Mouse (Mus musculus): Measurements from ENCODE around the gene Specc1. TPM values are rescaled to one million over a fixed set of nuclear protein-coding genes. Genes with fewer than 3 reads are reported as not detected.
A peak's percentile ranks its signal among the peaks of the same experiment; 100 is the strongest.

The Specc1 gene
- polyA plus RNA-seq, 1 experiment from 2014 or later = 11.5 TPM

- H3K4me3 ChIP-seq (replicated peaks; ENCODE audit: low read length) = no peak overlapping the region
- WGBS = 88% methylated on average over 3 of the region's 3 CpGs
- DNase-seq (ENCODE audit: low spot score) (no peak), ATAC-seq (ENCODE audit: low FRiP score) (no peak)
- 0 out of 2 replicates have a peak, but pooled peaks cover under 1% of the 10 kb centered on the region for H3K4me1 ChIP-seq (replicated peaks; ENCODE audit: control insufficient read depth, insufficient read depth, low read length)
- no peaks in the 10 kb centered on the region for H3K27me3 ChIP-seq (ENCODE audit: control insufficient read depth, insufficient read depth, low read length)
- no peak overlapping the region for H3K9ac ChIP-seq
- H3K9me3 ChIP-seq (ENCODE audit: control insufficient read depth, low read length) = no peaks in the 10 kb centered on the region
- H3K27ac ChIP-seq = no peak overlapping the region
- no peaks in the 10 kb centered on the region for H3K36me3 ChIP-seq (replicated peaks; ENCODE audit: control insufficient read depth, insufficient read depth)
- H3K4me2 ChIP-seq (replicated peaks) = no peak overlapping the region
Measured at GRCm38 (mm10) chr11:62072406-62072805, 115.8 kb downstream of the Specc1 start.

DNA sequence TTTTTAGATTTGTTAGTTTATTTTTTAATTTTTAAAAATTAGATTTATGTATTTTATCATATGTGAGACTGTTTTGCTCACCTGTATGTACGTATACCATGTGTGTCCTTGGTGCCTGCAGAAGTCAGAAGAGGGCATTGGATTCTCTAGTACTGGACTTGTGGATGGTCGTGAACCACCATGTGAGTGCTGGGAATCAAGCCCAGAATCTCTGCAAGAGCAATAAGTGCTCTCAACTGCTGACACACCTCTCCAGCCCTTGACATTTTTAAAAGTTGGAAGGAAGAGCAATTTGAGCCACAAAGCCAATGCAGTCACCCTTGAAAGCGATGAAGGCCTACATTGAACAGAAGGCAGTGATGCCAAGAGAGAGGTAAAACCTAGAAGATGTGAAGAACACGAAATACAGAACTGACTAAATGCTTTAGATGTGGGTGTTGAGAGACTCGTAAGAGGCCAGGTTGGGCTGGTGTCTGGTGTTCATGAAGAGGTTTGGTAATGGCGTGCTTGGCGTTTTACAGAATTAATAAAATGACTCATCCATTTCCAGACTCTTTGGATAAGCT is 117.1 kb downstream of the Specc1 start:
- Histone ChIP-seq H3K27me3 (ENCODE audit: control insufficient read depth, insufficient read depth, low read length) (no peaks in the 10 kb centered on the region), H3K4me3 (replicated peaks; ENCODE audit: low read length) (no peak overlapping the region), H3K9me3 (ENCODE audit: control insufficient read depth, low read length) (no peaks in the 10 kb centered on the region), H3K36me3 (replicated peaks; ENCODE audit: control insufficient read depth, insufficient read depth) (no peaks in the 10 kb centered on the region), H3K27ac (no peak overlapping the region), H3K9ac (no peak overlapping the region), H3K4me2 (replicated peaks) (no peak overlapping the region), H3K4me1 (replicated peaks; ENCODE audit: control insufficient read depth, insufficient read depth, low read length) (peaks cover 4% of the 10 kb centered on the region)
- DNase-seq (ENCODE audit: low spot score) = no peak
- no peak for ATAC-seq (ENCODE audit: low FRiP score)
- 93% methylated on average over 7 of the region's 7 CpGs for WGBS

- Histone ChIP-seq H3K9ac (no peak overlapping the region), H3K27me3 (ENCODE audit: control insufficient read depth, insufficient read depth, low read length) (no peaks in the 10 kb centered on the region), H3K4me3 (replicated peaks; ENCODE audit: low read length) (no peak overlapping the region), H3K4me1 (replicated peaks; ENCODE audit: control insufficient read depth, insufficient read depth, low read length) (peaks cover 4% of the 10 kb centered on the region), H3K27ac (no peak overlapping the region), H3K4me2 (replicated peaks) (no peak overlapping the region), H3K9me3 (ENCODE audit: control insufficient read depth, low read length) (no peaks in the 10 kb centered on the region), H3K36me3 (replicated peaks; ENCODE audit: control insufficient read depth, insufficient read depth) (no peaks in the 10 kb centered on the region)
- 90% methylated on average over 8 of the region's 8 CpGs for WGBS
- ATAC-seq (ENCODE audit: low FRiP score) (no peak), DNase-seq (ENCODE audit: low spot score) (no peak)
Measured at GRCm38 (mm10) chr11:62074578-62074977, 118.0 kb downstream of the Specc1 start.

- H3K27ac ChIP-seq = no peak overlapping the region
- WGBS = 88% methylated on average over 3 of the region's 3 CpGs
- no peak for ATAC-seq (ENCODE audit: low FRiP score)
Measured at GRCm38 (mm10) chr11:62075071-62075470, 118.5 kb downstream of the Specc1 start.

DNA sequence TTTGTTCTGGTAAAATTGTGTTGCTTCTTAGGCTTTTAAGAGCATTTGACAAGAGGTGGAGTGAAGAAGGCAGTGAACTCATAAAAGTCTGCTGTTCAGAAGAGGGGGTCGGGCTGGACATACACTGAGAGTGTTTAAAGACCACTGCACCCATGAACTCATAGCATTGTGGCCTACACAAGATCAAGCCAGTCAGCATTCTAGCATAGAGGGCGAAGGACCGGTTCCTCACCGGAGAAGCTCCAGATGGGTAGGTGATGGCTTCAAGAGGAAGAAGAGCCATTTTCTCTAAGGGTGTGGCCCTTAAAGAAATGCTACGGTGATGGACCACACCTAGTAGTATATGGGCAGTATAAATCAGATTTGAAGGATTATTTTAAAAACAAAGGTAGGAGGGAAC is 119.0 kb downstream of the Specc1 start:
- Histone ChIP-seq H3K27me3 (ENCODE audit: control insufficient read depth, insufficient read depth, low read length) (no peaks in the 10 kb centered on the region), H3K4me2 (replicated peaks) (no peak overlapping the region)
- no peak for ATAC-seq (ENCODE audit: low FRiP score)

More at GRCm38 (mm10) chr11:62075071-62075470, 118.5 kb downstream of the Specc1 start:
- Histone ChIP-seq H3K4me1 (replicated peaks; ENCODE audit: control insufficient read depth, insufficient read depth, low read length) (peaks cover 4% of the 10 kb centered on the region), H3K9me3 (ENCODE audit: control insufficient read depth, low read length) (no peaks in the 10 kb centered on the region), H3K27me3 (ENCODE audit: control insufficient read depth, insufficient read depth, low read length) (no peaks in the 10 kb centered on the region), H3K36me3 (replicated peaks; ENCODE audit: control insufficient read depth, insufficient read depth) (no peaks in the 10 kb centered on the region), H3K9ac (no peak overlapping the region), H3K4me2 (replicated peaks) (no peak overlapping the region), H3K4me3 (replicated peaks; ENCODE audit: low read length) (no peak overlapping the region)
- no peak for DNase-seq (ENCODE audit: low spot score)

DNA sequence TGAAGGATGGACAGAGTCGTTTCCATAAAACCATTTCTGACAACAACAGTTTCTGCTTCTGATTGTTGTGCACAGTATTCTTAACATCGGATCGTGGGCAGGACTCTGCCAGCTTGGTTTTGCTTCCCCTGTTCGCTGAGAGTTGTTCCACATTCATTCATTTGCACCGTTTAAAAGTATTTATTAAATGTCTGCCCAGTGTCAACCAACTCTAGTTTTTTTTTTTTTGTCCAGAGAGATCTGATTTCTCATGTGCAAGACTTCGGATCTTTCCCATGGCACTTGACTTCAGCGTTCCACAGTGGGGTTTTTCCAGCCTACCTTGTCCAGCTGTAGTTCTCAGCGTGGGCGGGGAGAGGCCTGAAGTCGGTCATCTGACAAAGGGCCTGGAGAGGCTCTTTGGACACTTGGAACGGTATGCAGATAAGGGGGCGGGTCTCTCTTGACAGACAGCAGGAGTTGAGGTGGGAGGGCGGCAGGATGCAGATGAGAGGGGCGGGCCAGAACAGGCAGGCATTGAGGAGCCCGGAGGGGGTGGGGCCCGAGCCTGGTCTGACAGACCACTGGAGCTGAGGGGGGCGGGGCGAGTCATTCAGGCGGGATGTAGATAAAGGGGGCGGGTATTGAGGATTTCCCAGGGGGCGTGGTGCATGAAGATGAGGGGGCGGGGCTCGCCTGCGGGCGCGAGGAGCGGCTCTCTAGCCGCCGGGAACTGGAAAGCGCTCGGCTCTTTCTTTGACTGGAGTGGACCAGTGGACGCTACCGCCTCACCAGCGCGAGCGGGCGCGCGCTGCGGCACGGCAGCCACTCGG is 120.0 kb downstream of the Specc1 start:
- H3K4me1 ChIP-seq (replicated peaks; ENCODE audit: control insufficient read depth, insufficient read depth, low read length) = peaks cover 4% of the 10 kb centered on the region
- peak; percentile 96 for DNase-seq (ENCODE audit: low spot score)
- H3K27me3 ChIP-seq (ENCODE audit: control insufficient read depth, insufficient read depth, low read length) = no peaks in the 10 kb centered on the region
- peak overlapping the region; percentile 92 for H3K4me2 ChIP-seq (replicated peaks)
- H3K9ac ChIP-seq = peak overlapping the region; percentile 76
- peak overlapping the region; percentile 61 for H3K4me3 ChIP-seq (replicated peaks; ENCODE audit: low read length)
- H3K36me3 ChIP-seq (replicated peaks; ENCODE audit: control insufficient read depth, insufficient read depth) = no peaks in the 10 kb centered on the region
- H3K27ac ChIP-seq = peak overlapping the region; percentile 87
- 6% methylated on average over 35 of the region's 42 CpGs for WGBS
- no peaks in the 10 kb centered on the region for H3K9me3 ChIP-seq (ENCODE audit: control insufficient read depth, low read length)
- ATAC-seq (ENCODE audit: low FRiP score) = peak; percentile 98

More for the DNA sequence above, 119.0 kb downstream of the Specc1 start:
- H3K27ac ChIP-seq = no peak overlapping the region
- no peak overlapping the region for H3K9ac ChIP-seq
- 95% methylated on average over 5 of the region's 5 CpGs for WGBS
- peaks cover 4% of the 10 kb centered on the region for H3K4me1 ChIP-seq (replicated peaks; ENCODE audit: control insufficient read depth, insufficient read depth, low read length)
- H3K9me3 ChIP-seq (ENCODE audit: control insufficient read depth, low read length) = no peaks in the 10 kb centered on the region
- H3K36me3 ChIP-seq (replicated peaks; ENCODE audit: control insufficient read depth, insufficient read depth) = no peaks in the 10 kb centered on the region
- H3K4me3 ChIP-seq (replicated peaks; ENCODE audit: low read length) = no peak overlapping the region
- DNase-seq (ENCODE audit: low spot score) = no peak

GRCm38 (mm10) chr11:62077157-62077865 is 120.7 kb downstream of the Specc1 start:
- Histone ChIP-seq H3K36me3 (replicated peaks; ENCODE audit: control insufficient read depth, insufficient read depth) (no peaks in the 10 kb centered on the region), H3K9ac (peak overlapping the region; percentile 76), H3K4me3 (replicated peaks; ENCODE audit: low read length) (peak overlapping the region; percentile 61), H3K9me3 (ENCODE audit: control insufficient read depth, low read length) (no peaks in the 10 kb centered on the region), H3K4me1 (replicated peaks; ENCODE audit: control insufficient read depth, insufficient read depth, low read length) (peaks cover 4% of the 10 kb centered on the region), H3K27ac (peak overlapping the region; percentile 87), H3K4me2 (replicated peaks) (peak overlapping the region; percentile 92), H3K27me3 (ENCODE audit: control insufficient read depth, insufficient read depth, low read length) (no peaks in the 10 kb centered on the region)
- no peak; the same call in 1 of the 2 replicates for ATAC-seq (ENCODE audit: low FRiP score)
- under 1% methylated on average over 43 of the region's 51 CpGs for WGBS
- DNase-seq (ENCODE audit: low spot score) = peak; percentile 36

GRCm38 (mm10) chr11:62078371-62078770 is 121.8 kb downstream of the Specc1 start:
- H3K27ac ChIP-seq = no peak overlapping the region
- H3K9me3 ChIP-seq (ENCODE audit: control insufficient read depth, low read length) = no peaks in the 10 kb centered on the region
- H3K9ac ChIP-seq = no peak overlapping the region
- DNase-seq (ENCODE audit: low spot score) (no peak), ATAC-seq (ENCODE audit: low FRiP score) (no peak)
- H3K4me1 ChIP-seq (replicated peaks; ENCODE audit: control insufficient read depth, insufficient read depth, low read length) = peaks cover 4% of the 10 kb centered on the region
- H3K4me3 ChIP-seq (replicated peaks; ENCODE audit: low read length) = 0 out of 2 replicates have a peak overlapping the region, but pooled peaks have one; percentile 61
- 90% methylated on average over 10 of the region's 10 CpGs for WGBS
- H3K27me3 ChIP-seq (ENCODE audit: control insufficient read depth, insufficient read depth, low read length) = no peaks in the 10 kb centered on the region
- peak overlapping the region; percentile 92 for H3K4me2 ChIP-seq (replicated peaks)
- no peaks in the 10 kb centered on the region for H3K36me3 ChIP-seq (replicated peaks; ENCODE audit: control insufficient read depth, insufficient read depth)
